Mouse (Mus musculus) Muller cell, postnatal 12 days (primary cell): ENCODE measurements around the gene Foxo6.
A peak's percentile ranks its signal among the peaks of the same experiment; 100 is the strongest.

Source experiments
- DNase-seq: peaks from one replicate; pipeline ENCODE4 v3.0.0-alpha.2; 2015; ENCODE audit errors: inconsistent ontology term

The Foxo6 gene

GRCm38 (mm10) chr4:120287290-120288111 is at the start of gene Foxo6:
TSS of gene Foxo6 (minus strand) at chr4:120287349.
- peak; percentile 99 for DNase-seq

DNA sequence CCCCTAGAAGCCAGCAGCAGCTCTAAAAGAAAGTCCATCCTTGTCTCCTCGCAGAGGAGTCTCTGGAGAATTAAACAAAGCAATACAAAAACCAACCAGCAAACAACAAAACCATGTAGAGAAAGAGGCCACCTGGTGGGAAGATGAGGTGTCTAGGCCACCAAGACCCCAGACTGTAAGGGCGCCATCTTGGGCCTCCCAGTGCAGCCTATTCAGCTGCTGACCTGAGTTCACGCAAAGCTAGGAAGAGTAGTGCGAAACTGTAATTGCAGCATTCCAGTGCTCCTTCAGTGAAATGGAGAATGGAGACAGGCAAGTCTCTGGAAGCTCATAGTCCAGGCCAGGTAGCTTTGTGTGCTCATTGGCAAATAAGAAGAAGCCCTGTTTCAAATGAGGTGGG is 47.2 kb upstream of the Foxo6 start:
- no peak for DNase-seq

GRCm38 (mm10) chr4:120332934-120333421 is 45.8 kb upstream of the Foxo6 start:
- DNase-seq: no peak

DNA sequence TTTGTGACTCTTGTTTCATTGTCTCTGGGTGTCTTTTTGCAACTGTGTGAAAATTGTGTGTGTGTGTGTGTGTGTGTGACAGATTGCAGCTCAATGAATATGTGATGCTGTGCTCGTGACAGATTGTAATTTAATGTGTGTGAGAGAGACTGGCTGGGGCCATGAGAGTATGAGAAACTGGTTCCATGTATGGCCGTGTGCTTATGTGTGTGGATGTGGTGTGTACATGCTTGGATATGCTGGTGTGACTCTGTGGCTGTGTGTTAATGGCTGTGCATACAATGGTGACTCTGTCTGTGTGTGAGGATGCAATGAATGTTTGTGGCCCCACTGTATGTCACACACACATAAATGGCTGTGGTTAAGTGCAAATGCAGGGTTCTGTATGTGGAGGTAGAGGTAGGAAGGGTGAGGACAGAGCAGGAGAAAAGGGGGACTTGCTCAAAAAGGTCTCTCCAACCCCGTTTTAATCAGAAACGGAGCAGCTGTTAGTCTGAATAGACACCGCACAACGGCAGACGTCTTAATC is 45.3 kb upstream of the Foxo6 start:
- DNase-seq: no peak

DNA sequence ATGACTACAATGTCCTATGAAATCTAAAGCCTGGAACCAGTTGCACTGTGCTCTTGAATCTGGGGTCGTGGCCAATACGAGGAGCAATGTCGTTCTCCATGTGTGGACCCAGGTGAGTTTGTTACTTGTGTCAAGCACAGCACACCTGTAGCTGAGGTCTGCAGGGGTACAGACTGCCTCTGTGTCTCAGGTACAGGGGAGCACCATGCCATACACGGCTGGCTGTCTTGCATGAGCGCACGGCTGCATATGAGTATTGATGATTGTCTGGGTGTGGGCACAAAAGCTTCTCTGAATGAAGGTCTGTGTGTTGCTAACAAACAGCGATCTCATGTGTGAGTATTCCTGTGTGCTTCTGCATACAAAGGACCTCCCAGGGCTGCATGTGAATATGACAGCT is 44.8 kb upstream of the Foxo6 start:
- no peak for DNase-seq

DNA sequence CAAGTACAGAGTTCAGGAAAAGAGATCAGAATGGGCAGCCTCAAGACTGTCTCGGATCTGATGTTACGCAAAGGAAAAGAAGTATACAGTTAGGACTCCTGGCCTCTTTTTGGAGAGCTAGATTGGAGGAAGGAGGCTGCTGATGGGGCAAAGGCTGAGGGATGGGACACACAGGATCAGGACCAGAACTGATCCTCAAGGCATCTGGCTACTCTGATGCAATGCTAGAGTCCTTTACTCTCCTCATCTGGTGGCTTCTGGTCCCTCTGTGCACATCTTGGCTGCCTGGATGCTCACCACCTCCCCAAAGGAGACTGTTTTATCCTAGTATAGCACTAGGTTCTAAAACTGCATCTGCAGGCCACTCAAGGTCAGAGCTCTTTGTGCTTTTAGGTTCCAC is 44.4 kb upstream of the Foxo6 start:
- no peak for DNase-seq

DNA sequence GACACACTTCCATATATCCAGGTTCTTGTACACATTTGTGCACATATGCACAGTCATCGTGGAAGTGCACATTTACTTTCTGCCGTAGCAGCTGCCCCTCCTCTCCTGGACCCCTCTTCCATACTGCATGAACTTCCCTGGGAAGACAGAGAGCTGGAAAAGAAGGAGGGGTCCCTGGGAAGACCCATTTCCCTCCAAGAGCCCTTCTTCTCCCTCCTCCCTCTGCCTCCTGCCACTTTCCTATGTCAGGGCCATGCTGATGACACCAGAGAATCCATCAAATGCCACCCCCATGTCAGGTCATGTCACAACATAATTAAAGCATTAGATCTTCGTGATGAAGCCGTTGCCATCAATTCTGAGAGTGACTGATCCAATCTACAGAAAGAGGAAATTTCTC is 38.6 kb upstream of the Foxo6 start:
- no peak for DNase-seq

- no peak for DNase-seq
Observed at GRCm38 (mm10) chr4:120325051-120325450, 37.9 kb upstream of the Foxo6 start.

GRCm38 (mm10) chr4:120323858-120324257 is 36.7 kb upstream of the Foxo6 start:
- DNase-seq: no peak

- no peak for DNase-seq
Observed at GRCm38 (mm10) chr4:120323198-120323597, 36.0 kb upstream of the Foxo6 start.

GRCm38 (mm10) chr4:120317541-120317940 is 30.4 kb upstream of the Foxo6 start:
- no peak for DNase-seq

- no peak for DNase-seq
Observed at GRCm38 (mm10) chr4:120316716-120317115, 29.6 kb upstream of the Foxo6 start.

DNA sequence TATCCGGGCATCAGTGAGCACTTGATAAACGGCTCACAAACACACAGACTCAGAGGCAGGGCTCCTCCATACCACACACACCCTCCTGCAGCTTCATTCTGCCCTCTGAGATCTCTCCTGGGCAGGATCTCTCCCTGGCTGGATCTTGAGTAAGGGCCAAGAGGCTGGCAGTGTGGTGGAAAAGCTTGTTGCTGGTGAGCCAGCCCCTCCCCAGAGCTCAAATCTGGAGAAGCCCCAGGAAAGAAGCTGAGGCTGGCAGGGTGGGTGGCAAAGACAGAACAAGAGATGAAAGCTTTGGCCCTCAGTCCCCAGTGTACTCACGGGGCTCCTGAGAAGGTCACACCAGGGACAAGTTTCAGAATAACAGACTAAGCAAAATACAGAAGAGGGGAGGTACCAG is 27.4 kb upstream of the Foxo6 start:
- no peak for DNase-seq

DNA sequence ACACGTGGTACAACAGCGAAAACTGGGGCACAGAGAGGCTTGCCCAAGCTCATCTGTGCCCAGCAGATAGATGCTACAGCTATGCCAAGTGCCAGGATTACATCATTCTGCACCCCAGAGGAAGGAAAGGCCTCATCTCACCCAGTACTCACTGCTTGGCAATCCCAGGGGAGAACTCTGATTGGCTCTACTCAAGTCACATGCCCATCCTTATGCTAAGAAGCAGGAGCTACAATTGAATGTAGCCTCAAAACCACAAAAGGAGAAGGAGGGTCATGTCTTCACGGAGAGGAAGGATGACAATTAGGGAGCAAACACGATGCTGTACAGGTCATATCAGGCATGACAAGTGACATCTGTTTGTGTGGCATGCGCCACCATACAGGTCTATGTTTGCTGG is 26.2 kb upstream of the Foxo6 start:
- no peak for DNase-seq

- DNase-seq: peak; percentile 59
Observed at GRCm38 (mm10) chr4:120304580-120304979, 17.4 kb upstream of the Foxo6 start.

DNA sequence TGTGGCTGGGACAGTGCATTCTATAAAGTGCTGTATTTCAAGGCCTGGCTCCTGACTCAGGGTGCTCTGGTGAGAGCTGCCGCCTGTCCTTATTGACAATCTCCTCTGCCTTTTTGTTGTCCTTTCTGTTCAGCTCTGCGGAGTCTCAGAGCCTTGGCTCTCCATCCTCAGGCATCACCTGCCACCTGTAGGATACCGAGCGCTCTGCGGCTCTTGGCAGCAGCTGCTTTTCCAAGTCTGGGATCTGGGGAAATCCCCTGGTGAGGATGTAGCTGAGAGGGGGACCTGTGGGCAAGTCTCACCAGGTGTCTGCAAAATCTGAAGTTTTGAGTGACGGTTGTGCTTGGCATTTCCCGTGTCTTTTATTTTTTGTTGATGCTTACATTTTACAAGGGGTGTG is 12.1 kb upstream of the Foxo6 start:
- DNase-seq: no peak

DNA sequence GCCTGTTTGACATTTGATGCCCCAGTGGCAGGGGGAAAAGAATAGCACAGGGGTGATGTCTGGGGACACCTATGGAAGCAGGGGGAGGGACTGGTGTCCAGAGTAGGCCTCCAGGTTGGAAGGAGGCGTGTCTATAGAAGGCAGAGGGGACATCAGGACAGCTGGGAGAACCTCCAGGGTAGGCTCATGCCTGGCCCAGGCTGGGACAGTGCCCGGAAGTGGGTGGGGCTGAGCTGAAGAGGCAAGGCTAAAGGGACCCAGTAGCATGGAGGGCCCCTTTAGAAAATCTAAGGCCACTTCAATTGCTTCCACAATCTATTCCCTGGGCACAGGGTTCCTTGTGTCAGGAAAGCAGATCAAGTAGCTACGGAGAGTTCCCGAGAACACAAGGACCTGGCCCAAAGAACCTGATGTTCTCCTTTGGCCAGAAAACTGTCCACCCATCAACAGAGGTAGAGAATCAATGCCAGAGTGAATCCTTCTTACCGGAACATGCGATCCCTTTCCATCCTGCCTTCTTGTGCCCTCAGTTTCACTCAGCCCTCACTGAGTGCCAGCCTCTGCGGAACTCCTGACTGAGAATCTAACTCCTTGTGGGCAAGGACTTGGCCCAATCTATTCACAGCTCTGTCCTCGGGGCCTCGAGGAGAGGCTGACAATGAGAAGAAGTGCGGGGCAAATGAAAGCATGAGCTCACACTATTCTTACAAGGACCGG is 4.1 kb upstream of the Foxo6 start:
- no peak for DNase-seq

- DNase-seq: no peak
Observed at GRCm38 (mm10) chr4:120290486-120290885, 3.3 kb upstream of the Foxo6 start.

GRCm38 (mm10) chr4:120289181-120289965 is 2.2 kb upstream of the Foxo6 start:
- DNase-seq: no peak

GRCm38 (mm10) chr4:120286761-120287241 is 348 bp downstream of the Foxo6 start:
- DNase-seq: peak; percentile 44

DNA sequence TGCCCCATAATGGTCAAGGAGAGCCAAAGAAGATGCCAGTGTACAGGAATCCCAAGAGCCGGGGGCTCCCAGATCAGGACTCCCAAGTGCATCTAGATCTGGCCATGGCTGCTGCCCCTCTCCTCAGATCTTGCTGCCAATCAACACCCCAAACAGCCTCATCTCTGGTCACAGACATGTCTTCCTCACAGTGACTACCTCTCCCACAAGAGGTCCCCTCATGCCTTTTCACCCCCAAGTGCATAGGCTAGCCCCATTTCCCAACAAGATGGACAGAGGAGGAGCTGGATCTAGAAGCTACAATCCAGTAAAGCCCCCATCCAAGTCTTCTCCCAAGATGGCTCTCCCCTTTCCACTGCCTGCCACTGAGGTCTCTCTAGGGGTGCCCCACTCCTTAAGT is 1.4 kb downstream of the Foxo6 start:
- no peak for DNase-seq

DNA sequence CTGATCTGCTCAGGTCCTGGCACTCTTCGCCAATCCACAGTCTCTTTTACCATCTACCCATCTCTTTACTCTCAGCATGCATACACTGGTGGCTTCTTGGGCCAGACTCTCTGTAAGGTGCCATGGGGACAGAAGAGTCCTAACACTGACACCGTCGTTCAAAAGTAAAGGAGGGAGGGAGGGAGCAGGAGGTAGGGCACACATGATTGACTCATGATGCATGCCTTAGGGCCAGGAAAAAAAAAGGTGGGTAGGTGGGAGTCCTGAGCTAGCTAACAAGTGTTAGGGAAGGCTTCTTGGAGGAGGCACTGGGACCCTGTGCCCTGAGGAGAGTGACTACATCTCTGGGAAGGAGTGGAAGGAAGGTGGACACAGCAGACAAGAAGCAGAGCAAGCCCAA is 1.9 kb downstream of the Foxo6 start:
- DNase-seq: no peak
